Mouse (Mus musculus): ENCODE results near the gene Pfdn4. TPM values are rescaled to one million over a fixed set of nuclear protein-coding genes. Genes with fewer than 3 reads are reported as not detected.

The Pfdn4 gene
- polyA plus RNA-seq, 1 experiment from 2014 or later = 142 TPM

- H3K9ac ChIP-seq (replicated peaks; ENCODE audit: low read length) = no peak overlapping the region
- H3K27me3 ChIP-seq (ENCODE audit: control insufficient read depth, insufficient read depth, low read length) = no peaks in the 10 kb centered on the region
- WGBS = 55% methylated on average over 12 of the region's 12 CpGs
- H3K4me3 ChIP-seq (replicated peaks; ENCODE audit: low read depth, low read length) = no peak overlapping the region
- H3K36me3 ChIP-seq (ENCODE audit: control insufficient read depth, insufficient read depth, low read length) = no peaks in the 10 kb centered on the region
- no peaks in the 10 kb centered on the region for H3K9me3 ChIP-seq (ENCODE audit: control insufficient read depth, low read length)
- H3K4me2 ChIP-seq (ENCODE audit: low read length) = no peak overlapping the region
- no peak for ATAC-seq (ENCODE audit: low FRiP score, low TSS enrichment)
- H3K27ac ChIP-seq (replicated peaks; ENCODE audit: low read depth, low read length) = no peak overlapping the region
- no peak for DNase-seq
- no peaks in the 10 kb centered on the region for H3K4me1 ChIP-seq (ENCODE audit: control insufficient read depth, insufficient read depth, low read length)
Observed at GRCm38 (mm10) chr2:170534116-170534802, 38.0 kb downstream of the Pfdn4 start.

GRCm38 (mm10) chr2:170534803-170535174, 38.6 kb downstream of the Pfdn4 start:
- Histone ChIP-seq H3K4me2 (ENCODE audit: low read length) (no peak overlapping the region), H3K4me1 (ENCODE audit: control insufficient read depth, insufficient read depth, low read length) (no peaks in the 10 kb centered on the region), H3K9ac (replicated peaks; ENCODE audit: low read length) (no peak overlapping the region), H3K27me3 (ENCODE audit: control insufficient read depth, insufficient read depth, low read length) (no peaks in the 10 kb centered on the region), H3K4me3 (replicated peaks; ENCODE audit: low read depth, low read length) (no peak overlapping the region), H3K36me3 (ENCODE audit: control insufficient read depth, insufficient read depth, low read length) (no peaks in the 10 kb centered on the region), H3K9me3 (ENCODE audit: control insufficient read depth, low read length) (no peaks in the 10 kb centered on the region), H3K27ac (replicated peaks; ENCODE audit: low read depth, low read length) (no peak overlapping the region)
- DNase-seq = no peak
- no peak for ATAC-seq (ENCODE audit: low FRiP score, low TSS enrichment)
- 96% methylated on average over 11 of the region's 11 CpGs for WGBS

- no peaks in the 10 kb centered on the region for H3K9me3 ChIP-seq (ENCODE audit: control insufficient read depth, low read length)
- DNase-seq = no peak
- H3K4me1 ChIP-seq (ENCODE audit: control insufficient read depth, insufficient read depth, low read length) = no peaks in the 10 kb centered on the region
- ATAC-seq (ENCODE audit: low FRiP score, low TSS enrichment) = no peak
- H3K9ac ChIP-seq (replicated peaks; ENCODE audit: low read length) = no peak overlapping the region
- H3K36me3 ChIP-seq (ENCODE audit: control insufficient read depth, insufficient read depth, low read length) = no peaks in the 10 kb centered on the region
- no peak overlapping the region for H3K4me3 ChIP-seq (replicated peaks; ENCODE audit: low read depth, low read length)
- no peaks in the 10 kb centered on the region for H3K27me3 ChIP-seq (ENCODE audit: control insufficient read depth, insufficient read depth, low read length)
- H3K27ac ChIP-seq (replicated peaks; ENCODE audit: low read depth, low read length) = no peak overlapping the region
- H3K4me2 ChIP-seq (ENCODE audit: low read length) = no peak overlapping the region
Observed at GRCm38 (mm10) chr2:170535841-170536240, 39.6 kb downstream of the Pfdn4 start.

- no peak for DNase-seq
- Histone ChIP-seq H3K4me3 (replicated peaks; ENCODE audit: low read depth, low read length) (no peak overlapping the region), H3K36me3 (ENCODE audit: control insufficient read depth, insufficient read depth, low read length) (no peaks in the 10 kb centered on the region), H3K27ac (replicated peaks; ENCODE audit: low read depth, low read length) (no peak overlapping the region), H3K27me3 (ENCODE audit: control insufficient read depth, insufficient read depth, low read length) (no peaks in the 10 kb centered on the region), H3K9ac (replicated peaks; ENCODE audit: low read length) (no peak overlapping the region), H3K4me2 (ENCODE audit: low read length) (no peak overlapping the region), H3K4me1 (ENCODE audit: control insufficient read depth, insufficient read depth, low read length) (no peaks in the 10 kb centered on the region), H3K9me3 (ENCODE audit: control insufficient read depth, low read length) (no peaks in the 10 kb centered on the region)
- no peak for ATAC-seq (ENCODE audit: low FRiP score, low TSS enrichment)
- 91% methylated on average over 9 of the region's 9 CpGs for WGBS
Observed at GRCm38 (mm10) chr2:170539211-170539610, 43.0 kb downstream of the Pfdn4 start.

- H3K4me2 ChIP-seq (ENCODE audit: low read length) = no peak overlapping the region
- no peaks in the 10 kb centered on the region for H3K9me3 ChIP-seq (ENCODE audit: control insufficient read depth, low read length)
- no peaks in the 10 kb centered on the region for H3K27me3 ChIP-seq (ENCODE audit: control insufficient read depth, insufficient read depth, low read length)
- DNase-seq = no peak
- no peaks in the 10 kb centered on the region for H3K36me3 ChIP-seq (ENCODE audit: control insufficient read depth, insufficient read depth, low read length)
- H3K27ac ChIP-seq (replicated peaks; ENCODE audit: low read depth, low read length) = no peak overlapping the region
- no peak overlapping the region for H3K9ac ChIP-seq (replicated peaks; ENCODE audit: low read length)
- no peaks in the 10 kb centered on the region for H3K4me1 ChIP-seq (ENCODE audit: control insufficient read depth, insufficient read depth, low read length)
- WGBS = 79% methylated on average over 5 of the region's 5 CpGs
- H3K4me3 ChIP-seq (replicated peaks; ENCODE audit: low read depth, low read length) = no peak overlapping the region
- ATAC-seq (ENCODE audit: low FRiP score, low TSS enrichment) = no peak
Observed at GRCm38 (mm10) chr2:170543625-170544024, 47.4 kb downstream of the Pfdn4 start.

DNA sequence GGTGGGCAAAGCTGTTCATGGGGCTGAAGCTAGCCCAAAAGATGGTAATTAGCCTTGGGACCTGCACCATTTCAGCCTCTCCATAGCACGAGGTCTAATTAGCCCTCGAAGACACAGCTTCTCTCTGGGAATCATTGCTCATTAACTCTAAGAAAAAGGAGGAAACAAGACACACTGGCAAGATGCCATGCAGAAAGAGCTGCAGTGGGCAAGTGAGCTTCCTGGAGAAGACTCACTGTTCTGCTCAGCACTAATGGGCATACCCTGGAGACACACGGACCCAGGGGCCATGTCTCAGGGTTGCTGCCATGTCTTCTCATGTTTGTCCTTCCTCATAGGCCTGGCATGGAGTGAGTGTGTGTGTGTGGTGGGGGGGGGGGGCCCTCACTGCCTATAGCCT, 47.9 kb downstream of the Pfdn4 start:
- DNase-seq (peak; percentile 20), ATAC-seq (ENCODE audit: low FRiP score, low TSS enrichment) (no peak)
- no peaks in the 10 kb centered on the region for H3K4me1 ChIP-seq (ENCODE audit: control insufficient read depth, insufficient read depth, low read length)
- no peak overlapping the region for H3K27ac ChIP-seq (replicated peaks; ENCODE audit: low read depth, low read length)
- WGBS = 64% methylated on average over 3 of the region's 3 CpGs
- no peaks in the 10 kb centered on the region for H3K9me3 ChIP-seq (ENCODE audit: control insufficient read depth, low read length)
- no peak overlapping the region for H3K4me2 ChIP-seq (ENCODE audit: low read length)
- no peaks in the 10 kb centered on the region for H3K27me3 ChIP-seq (ENCODE audit: control insufficient read depth, insufficient read depth, low read length)
- no peak overlapping the region for H3K4me3 ChIP-seq (replicated peaks; ENCODE audit: low read depth, low read length)
- H3K9ac ChIP-seq (replicated peaks; ENCODE audit: low read length) = no peak overlapping the region
- no peaks in the 10 kb centered on the region for H3K36me3 ChIP-seq (ENCODE audit: control insufficient read depth, insufficient read depth, low read length)

DNA sequence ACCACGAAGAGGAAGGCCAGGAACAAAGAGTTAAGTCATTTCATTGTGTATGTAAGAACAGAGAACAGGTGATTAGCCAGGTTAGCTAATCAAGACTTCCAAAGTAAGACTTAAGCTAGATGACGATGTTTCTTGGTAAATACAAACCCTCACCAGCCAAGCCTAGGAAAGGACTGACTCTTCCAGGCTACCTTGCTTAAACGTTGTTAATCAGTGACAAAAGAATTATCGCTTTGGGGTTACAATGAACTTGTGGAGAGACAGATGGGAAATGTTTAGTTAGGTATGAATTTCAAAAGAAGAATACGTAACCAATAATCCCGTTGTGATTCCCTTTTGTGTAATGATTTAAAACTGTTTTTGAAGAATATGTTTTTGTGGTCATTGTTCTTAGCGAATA, 48.7 kb downstream of the Pfdn4 start:
- Histone ChIP-seq H3K27me3 (ENCODE audit: control insufficient read depth, insufficient read depth, low read length) (no peaks in the 10 kb centered on the region), H3K27ac (replicated peaks; ENCODE audit: low read depth, low read length) (no peak overlapping the region), H3K36me3 (ENCODE audit: control insufficient read depth, insufficient read depth, low read length) (no peaks in the 10 kb centered on the region), H3K4me1 (ENCODE audit: control insufficient read depth, insufficient read depth, low read length) (no peaks in the 10 kb centered on the region), H3K9ac (replicated peaks; ENCODE audit: low read length) (no peak overlapping the region), H3K4me2 (ENCODE audit: low read length) (no peak overlapping the region), H3K9me3 (ENCODE audit: control insufficient read depth, low read length) (no peaks in the 10 kb centered on the region), H3K4me3 (replicated peaks; ENCODE audit: low read depth, low read length) (no peak overlapping the region)
- WGBS = 90% methylated on average over 7 of the region's 7 CpGs
- DNase-seq (no peak), ATAC-seq (ENCODE audit: low FRiP score, low TSS enrichment) (no peak)

- ATAC-seq (ENCODE audit: low FRiP score, low TSS enrichment) = no peak
- no peaks in the 10 kb centered on the region for H3K4me1 ChIP-seq (ENCODE audit: control insufficient read depth, insufficient read depth, low read length)
- DNase-seq = no peak
Observed at GRCm38 (mm10) chr2:170545745-170546144, 49.5 kb downstream of the Pfdn4 start.

GRCm38 (mm10) chr2:170547526-170547925, 51.3 kb downstream of the Pfdn4 start:
- DNase-seq = peak; percentile 15
- Histone ChIP-seq H3K4me2 (ENCODE audit: low read length) (no peak overlapping the region), H3K36me3 (ENCODE audit: control insufficient read depth, insufficient read depth, low read length) (no peaks in the 10 kb centered on the region), H3K4me3 (replicated peaks; ENCODE audit: low read depth, low read length) (no peak overlapping the region), H3K4me1 (ENCODE audit: control insufficient read depth, insufficient read depth, low read length) (no peaks in the 10 kb centered on the region), H3K27me3 (ENCODE audit: control insufficient read depth, insufficient read depth, low read length) (no peaks in the 10 kb centered on the region), H3K27ac (replicated peaks; ENCODE audit: low read depth, low read length) (no peak overlapping the region), H3K9me3 (ENCODE audit: control insufficient read depth, low read length) (no peaks in the 10 kb centered on the region), H3K9ac (replicated peaks; ENCODE audit: low read length) (no peak overlapping the region)
- no peak for ATAC-seq (ENCODE audit: low FRiP score, low TSS enrichment)
- WGBS = 22% methylated on average over 6 of the region's 6 CpGs

More at GRCm38 (mm10) chr2:170545745-170546144, 49.5 kb downstream of the Pfdn4 start:
- Histone ChIP-seq H3K4me2 (ENCODE audit: low read length) (no peak overlapping the region), H3K9me3 (ENCODE audit: control insufficient read depth, low read length) (no peaks in the 10 kb centered on the region), H3K4me3 (replicated peaks; ENCODE audit: low read depth, low read length) (no peak overlapping the region), H3K27ac (replicated peaks; ENCODE audit: low read depth, low read length) (no peak overlapping the region), H3K9ac (replicated peaks; ENCODE audit: low read length) (no peak overlapping the region), H3K36me3 (ENCODE audit: control insufficient read depth, insufficient read depth, low read length) (no peaks in the 10 kb centered on the region), H3K27me3 (ENCODE audit: control insufficient read depth, insufficient read depth, low read length) (no peaks in the 10 kb centered on the region)
- 67% methylated on average over 4 of the region's 4 CpGs for WGBS
